26 mouse cellular contexts compared by ENCODE assay signal in genomic region chr17:17844606-17845005, GRCm38 (mm10). TPM values are rescaled to one million over a fixed set of nuclear protein-coding genes. Genes with fewer than 3 reads are reported as not detected.
"Had no signal": no experiment of that assay in that cellular context is flagged by ENCODE, and none has a peak within 500 bp of the region (broad histone marks: within the 10 kb centered on the region; RNA-seq: fewer than 3 reads in every experiment).

No protein-coding gene starts in this region.

RNA-seq across cellular contexts. Expression of gene Fpr1, which starts 39.1 kb away (rescaled TPM):
- polyA plus RNA-seq: heart, embryonic 11.5 days; heart, embryonic 12.5 days; hindbrain, embryonic 10.5 days; hindbrain, embryonic 12.5 days; hindbrain, embryonic 13.5 days; hindbrain, embryonic 14.5 days; hindbrain, postnatal 0 days; intestine, embryonic 14.5 days; kidney, adult 2 months had no signal

RNA-seq across cellular contexts. Expression of gene Fpr2, which starts 43.0 kb away (rescaled TPM):
- polyA plus RNA-seq: heart, embryonic 11.5 days; heart, embryonic 12.5 days; heart, embryonic 13.5 days; hindbrain, embryonic 10.5 days; hindbrain, embryonic 11.5 days; hindbrain, embryonic 12.5 days; hindbrain, embryonic 13.5 days; hindbrain, embryonic 15.5 days; intestine, postnatal 0 days had no signal

RNA-seq across cellular contexts. Expression of gene Fpr3, which starts 43.0 kb away (rescaled TPM):
- polyA plus RNA-seq: heart, embryonic 11.5 days; heart, embryonic 12.5 days; heart, embryonic 13.5 days; heart, embryonic 14.5 days; heart, embryonic 15.5 days; heart, embryonic 16.5 days; heart, postnatal 0 days; hindbrain, embryonic 10.5 days; hindbrain, embryonic 11.5 days; hindbrain, embryonic 12.5 days; hindbrain, embryonic 13.5 days; hindbrain, embryonic 14.5 days; hindbrain, embryonic 15.5 days; hindbrain, embryonic 16.5 days; hindbrain, postnatal 0 days; inflammation-experienced regulatory T-cells, adult 6 months; intestine, embryonic 14.5 days; intestine, embryonic 15.5 days; intestine, embryonic 16.5 days; intestine, postnatal 0 days; kidney, adult 2 months; kidney, embryonic 14.5 days; kidney, embryonic 15.5 days; kidney, embryonic 16.5 days; kidney, postnatal 0 days; large intestine, adult 2 months had no signal
